Mouse (Mus musculus) naive thymus-derived CD4-positive, alpha-beta T cell, adult 2 months (primary cell): ENCODE results near the gene Zcchc14.

ENCODE experiments used
- DNase-seq: peaks from one replicate; pipeline ENCODE4 v3.0.0-alpha.2; 2011; ENCODE audit warnings: low read depth

The Zcchc14 gene

GRCm38 (mm10) chr8:121585159-121585825, 67.4 kb downstream of the Zcchc14 start:
- DNase-seq = peak; percentile 100

DNA sequence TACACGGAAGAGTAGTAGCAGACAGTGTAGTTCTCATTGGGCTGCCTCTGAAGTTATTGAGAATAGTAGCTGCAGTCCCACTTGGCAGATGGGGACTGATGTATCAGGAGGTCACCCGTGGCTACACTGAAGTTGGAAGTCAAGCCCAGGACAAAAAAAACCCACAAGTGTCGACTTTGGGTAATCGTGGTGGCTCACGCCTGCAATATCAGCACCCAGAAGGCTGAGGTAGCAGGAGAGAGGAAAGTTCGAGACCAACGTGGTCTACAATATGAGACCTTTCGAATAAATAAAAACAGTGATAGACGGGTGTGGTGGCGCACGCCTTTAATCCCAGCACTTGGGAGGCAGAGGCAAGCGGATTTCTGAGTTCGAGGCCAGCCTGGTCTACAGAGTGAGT, 68.0 kb downstream of the Zcchc14 start:
- peak; percentile 44 for DNase-seq

GRCm38 (mm10) chr8:121583653-121584052, 69.0 kb downstream of the Zcchc14 start:
- no peak for DNase-seq

- DNase-seq = no peak
Observed at GRCm38 (mm10) chr8:121580465-121580864, 72.2 kb downstream of the Zcchc14 start.

DNA sequence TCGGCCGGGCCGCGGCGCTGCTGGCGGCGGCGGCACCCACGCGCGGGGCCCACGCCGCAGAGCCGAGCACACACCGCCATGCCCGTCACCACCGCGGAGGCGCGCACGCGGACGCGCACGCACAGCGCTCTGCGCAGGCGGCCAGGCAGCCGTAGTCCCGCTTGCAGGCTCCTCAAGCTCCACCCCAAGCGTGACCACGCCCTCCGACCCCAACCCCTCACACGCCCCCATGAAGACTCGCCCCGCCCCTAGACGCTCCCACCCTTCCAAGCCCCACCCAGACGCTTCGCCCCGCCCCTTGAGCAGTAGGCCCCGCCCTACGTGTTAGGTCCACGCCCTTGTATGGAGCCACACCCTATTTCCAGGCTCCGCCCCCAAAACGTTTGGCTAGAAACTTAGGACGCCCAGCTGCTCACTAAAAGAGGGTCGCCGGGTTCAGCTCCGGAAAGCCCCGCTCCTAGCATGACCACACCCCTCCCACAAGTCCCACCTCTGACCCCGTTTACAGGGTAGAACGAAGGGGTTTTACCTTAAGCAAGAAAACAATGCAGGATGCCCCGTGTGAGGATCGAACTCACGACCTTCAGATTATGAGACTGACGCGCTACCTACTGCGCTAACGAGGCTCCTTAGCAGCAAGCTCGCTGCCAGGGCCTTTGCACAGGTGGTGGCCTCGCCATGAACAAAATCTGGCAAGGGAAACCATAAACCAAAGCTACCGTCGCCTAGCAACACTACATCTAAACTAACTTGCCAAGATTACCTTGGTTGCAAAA, 73.8 kb downstream of the Zcchc14 start, which contains the start of gene Fbxo31:
Fbxo31 (minus strand) TSS at position 131 of the 776 bp plus-strand sequence.
- peak; percentile 94 for DNase-seq

- DNase-seq = no peak
Observed at GRCm38 (mm10) chr8:121577751-121578675, 74.7 kb downstream of the Zcchc14 start.

DNA sequence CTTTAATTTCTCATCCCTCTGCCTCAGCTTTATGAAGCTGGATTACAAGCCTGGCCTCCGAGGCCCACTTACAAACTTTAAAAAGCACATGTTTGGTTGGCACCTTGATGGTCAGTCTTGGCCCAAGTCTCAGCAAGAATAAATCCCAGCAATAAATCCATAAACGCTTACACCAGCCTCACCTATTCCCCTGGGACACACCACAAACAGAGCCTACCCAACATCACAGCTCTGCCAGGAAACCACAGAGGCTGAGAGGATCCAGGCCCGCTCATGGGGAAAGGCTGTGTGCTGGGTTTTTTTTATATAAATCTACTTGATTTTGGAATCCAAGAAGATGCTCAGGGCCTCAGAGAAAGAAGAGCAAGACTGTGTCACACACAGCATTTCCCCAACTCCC, 77.0 kb downstream of the Zcchc14 start:
- DNase-seq = peak; percentile 4

DNA sequence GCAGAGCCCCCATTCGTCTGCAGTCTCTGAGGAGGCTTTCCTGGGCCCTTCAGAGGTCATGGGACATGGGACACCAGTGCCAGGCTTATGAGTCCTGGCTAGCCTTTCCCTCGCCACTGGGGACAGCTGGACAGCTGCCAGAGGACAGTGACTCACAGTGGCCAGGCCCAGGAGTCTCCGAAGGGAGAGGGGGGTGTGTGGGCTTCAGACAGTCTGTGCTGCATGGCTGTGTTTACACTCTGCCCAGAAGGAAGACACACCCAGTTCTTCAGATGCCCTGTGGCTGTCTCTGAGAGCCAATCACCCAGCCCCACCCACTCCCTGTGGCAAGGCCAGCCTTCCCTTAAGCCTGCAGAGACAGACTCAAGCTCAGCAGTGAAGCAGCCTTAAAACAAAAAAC, 79.4 kb downstream of the Zcchc14 start:
- DNase-seq = no peak

DNA sequence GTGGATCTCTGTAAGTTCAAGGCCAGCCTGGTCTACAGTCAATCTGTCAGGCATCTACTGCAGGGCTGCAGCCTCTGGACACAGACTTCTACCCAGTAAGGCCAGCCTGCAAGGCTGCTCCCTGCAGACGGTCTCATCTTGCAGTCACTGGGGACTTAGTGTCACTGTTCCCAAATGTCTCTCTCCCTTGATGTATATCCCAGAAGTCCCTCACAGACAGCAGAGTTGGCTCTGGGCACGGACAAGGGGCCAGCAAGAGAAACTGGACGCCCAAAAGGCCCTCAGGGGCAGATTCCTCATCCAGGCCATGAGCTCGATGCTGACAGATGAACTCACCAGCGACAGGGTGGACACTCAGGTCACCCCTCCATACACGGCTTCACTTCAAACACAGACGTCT, 80.6 kb downstream of the Zcchc14 start:
- no peak for DNase-seq

- DNase-seq = no peak
Observed at GRCm38 (mm10) chr8:121570801-121571200, 81.9 kb downstream of the Zcchc14 start.

GRCm38 (mm10) chr8:121570335-121570734, 82.4 kb downstream of the Zcchc14 start:
- no peak for DNase-seq

DNA sequence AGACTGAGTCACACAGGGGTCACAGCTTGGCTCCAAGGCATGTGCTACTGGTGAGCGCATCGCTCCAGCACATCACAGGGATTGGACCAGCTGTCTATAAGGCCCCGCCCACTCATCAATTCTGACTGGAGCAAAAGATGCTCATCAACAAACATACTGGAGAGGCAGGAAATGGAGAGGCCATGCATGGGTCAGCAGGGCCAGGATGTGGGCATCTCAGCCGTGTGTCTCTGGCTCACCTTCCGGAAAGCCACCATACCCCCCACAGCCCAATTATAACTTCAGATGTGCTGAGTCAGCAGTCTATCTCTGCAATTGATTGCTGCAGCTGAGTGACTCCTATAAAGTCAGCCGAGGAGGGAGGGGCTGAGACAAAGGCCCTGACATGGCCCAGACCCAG, 84.4 kb downstream of the Zcchc14 start:
- no peak for DNase-seq

DNA sequence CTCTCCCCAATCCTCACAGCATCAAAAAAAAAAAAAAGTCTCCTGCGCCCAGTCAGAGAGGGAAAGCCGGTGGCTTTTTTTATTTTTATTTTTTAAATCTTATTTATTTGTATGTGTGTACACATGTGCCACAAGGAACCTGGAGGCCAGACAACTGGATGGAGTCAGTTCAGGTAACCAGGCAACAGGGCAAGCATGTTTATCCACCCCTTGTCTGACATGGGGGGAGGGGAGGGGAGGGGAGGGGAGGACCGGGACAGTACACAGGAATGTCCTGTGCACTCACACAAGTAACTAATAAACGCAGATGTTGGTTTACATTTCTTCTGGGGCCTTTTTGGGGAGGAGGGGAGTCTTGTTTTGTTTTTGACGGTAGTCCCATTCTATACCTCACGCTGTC, 89.0 kb downstream of the Zcchc14 start:
- DNase-seq = no peak

DNA sequence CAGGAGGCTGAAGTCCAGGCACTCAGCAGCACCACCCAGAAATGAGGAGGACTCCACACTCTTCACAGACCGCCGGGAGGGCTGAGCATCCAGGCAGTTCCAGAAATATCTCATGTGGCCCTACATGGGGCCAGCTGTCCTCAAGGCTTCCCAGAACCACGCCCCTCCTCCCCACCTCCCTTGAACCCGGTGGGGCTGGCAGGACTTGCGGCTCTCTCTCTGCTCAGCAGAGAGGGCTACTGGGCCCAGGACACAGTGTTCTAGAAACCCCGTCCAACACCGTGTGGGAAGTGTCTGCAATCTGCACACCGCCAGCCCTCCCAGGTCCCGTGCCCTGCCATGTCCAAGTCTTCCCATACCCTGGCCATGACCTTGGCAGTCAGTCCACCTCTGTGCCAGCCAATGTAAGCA, 89.8 kb downstream of the Zcchc14 start:
- no peak for DNase-seq

DNA sequence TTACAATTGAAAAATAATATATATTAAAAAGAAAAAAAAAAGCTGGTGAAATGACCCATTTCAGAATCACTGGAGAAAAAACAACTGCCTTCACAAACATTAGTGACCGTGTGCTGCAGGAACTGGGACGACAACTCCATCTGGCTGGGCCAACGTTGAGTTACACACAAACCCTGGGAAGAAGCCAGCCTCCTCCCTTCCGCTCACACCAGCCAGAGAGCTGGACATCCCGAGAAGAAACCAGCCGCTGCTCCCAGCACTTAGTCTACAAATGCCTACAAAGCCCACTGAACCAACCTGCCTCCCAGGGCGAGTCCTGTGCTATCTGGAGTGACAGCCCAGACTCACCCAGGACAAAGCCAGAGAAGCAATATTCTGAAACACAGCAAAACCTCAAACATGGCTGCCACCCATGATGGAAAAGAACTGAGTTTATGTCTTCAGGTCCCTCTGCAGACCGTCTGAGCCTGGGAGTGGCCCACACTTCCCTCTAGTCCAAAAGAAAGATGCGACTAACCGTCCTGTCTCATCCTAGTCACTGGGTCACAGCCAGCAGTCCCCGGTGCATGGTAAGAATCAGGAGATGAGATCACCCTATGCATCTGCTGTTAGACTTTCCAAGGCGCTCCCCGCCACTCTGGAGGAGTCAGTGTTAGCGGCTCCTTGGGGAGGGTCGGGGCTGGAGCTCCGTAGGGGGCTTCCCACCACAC, 90.9 kb downstream of the Zcchc14 start:
- DNase-seq = no peak

DNA sequence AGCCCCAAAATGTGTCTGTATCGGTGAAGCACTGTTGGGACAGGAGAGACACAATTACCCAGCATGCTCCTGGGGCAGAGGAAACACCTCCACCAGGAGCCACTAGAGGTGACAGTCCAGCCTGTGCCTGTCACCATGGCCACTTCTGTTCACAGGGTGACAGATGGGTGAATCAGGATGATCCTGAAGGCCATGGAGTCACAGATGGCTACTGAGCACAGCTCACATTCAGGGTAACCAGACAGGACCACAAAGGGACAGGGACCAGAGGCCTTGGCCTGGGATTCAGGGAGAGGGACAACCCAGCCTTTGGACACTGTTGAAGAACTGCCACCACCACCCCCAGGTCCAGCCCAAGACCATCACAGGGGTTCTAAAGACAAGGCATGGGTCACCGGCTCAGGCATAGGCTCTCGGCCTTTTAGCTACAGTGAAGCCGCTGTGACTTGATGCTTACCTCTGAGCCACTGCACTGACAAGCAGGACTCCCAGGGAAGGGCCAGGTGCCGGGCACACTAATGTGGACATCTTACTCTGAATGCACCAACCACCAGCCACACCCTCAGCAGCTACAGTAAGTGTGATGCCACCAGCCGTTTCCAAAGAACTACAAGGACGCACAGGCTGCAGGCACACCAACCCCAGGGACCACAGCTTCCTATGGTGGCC, 92.1 kb downstream of the Zcchc14 start:
- DNase-seq = no peak

DNA sequence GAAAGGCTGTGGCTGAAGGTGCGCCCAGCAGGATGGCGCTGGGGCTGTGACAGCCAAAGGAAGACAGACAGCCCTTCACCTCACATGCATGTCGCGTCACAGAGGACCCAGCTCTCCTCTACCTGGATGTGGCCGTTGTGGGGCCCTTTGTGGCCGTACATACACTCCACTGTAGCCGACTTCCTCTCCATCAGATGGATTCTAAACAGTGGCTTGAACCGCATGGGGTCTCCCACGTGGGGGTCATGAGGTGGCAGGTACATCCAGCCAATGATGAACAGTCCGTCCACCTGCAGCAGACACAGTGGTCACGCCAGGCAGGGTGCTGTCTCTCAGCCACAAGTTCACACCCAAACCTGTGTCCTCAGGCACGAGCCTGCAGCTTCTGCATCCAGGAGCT, 92.9 kb downstream of the Zcchc14 start:
- no peak for DNase-seq

DNA sequence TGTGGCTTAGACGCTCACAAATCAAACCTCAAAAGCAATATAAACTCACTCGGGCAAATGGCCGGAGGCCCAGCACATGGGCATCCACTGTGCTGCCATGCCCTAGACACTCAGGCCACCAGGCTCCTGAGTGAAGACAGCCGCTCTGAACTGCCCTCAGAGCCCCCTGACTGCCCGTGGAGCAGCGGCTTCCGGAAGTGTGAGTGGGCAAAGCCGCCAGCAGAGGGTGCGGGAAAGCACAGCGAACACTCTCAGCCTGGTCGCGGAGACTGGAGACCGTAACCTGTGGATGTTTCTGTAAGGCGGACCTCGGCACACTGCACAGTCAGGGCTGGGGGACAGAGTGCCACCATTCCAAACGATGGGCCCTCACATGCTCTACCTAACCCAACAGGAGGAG, 94.2 kb downstream of the Zcchc14 start:
- no peak for DNase-seq

- no peak for DNase-seq
Observed at GRCm38 (mm10) chr8:121557746-121558145, 95.0 kb downstream of the Zcchc14 start.

DNA sequence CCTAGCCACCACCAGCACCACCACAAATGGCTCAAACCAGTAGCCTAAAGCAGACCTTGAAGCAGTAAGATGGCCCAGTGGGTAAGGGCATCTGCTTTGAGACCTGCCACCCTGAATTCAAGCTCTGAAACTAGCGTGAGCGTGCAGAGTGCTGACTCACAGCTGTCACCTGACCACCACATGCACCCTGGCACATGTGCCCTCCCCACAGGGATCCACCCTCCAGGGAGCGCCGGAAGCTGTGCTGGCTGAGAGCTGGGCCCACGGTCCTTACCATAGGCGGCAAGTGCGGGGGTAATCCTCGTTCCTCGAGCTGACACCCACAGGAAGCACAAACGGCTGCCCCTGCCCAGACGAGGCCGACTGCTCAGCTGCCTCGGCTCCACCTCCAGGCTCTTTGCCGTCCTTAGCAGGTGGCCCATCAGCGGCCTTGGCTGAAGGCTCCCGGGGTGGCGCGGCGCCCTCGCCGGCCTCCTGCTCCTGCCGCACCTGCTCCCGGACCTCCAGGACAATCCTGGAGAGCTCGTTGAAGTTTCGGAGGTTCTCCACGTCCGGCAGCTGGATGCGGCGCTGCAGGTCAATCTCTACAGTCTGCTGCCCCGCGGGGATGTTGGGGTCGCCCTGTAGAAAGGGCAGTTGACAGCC, 98.7 kb downstream of the Zcchc14 start:
- DNase-seq = no peak

DNA sequence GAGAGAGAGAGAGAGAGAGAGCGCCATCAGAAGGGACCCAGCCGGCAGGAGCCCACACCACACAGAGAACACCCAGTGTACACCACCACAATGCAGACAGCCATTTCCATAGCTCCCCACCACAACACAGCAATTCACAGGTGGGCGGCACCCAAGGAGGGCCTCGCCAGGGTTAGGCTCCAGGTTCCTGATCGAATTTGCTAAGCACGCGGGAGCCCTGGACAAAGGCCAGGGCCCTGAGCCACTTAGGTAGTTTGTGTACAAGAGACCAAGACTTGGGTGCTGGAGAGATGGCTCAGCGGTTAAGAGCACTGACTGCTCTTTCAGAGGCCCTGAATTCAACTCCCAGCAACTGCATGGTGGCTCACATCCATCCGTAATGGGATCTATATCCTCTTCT, 100.2 kb downstream of the Zcchc14 start:
- DNase-seq = no peak
